Mouse (Mus musculus): Measurements from ENCODE around the gene Neurl1b.

Neurl1b gene

DNA sequence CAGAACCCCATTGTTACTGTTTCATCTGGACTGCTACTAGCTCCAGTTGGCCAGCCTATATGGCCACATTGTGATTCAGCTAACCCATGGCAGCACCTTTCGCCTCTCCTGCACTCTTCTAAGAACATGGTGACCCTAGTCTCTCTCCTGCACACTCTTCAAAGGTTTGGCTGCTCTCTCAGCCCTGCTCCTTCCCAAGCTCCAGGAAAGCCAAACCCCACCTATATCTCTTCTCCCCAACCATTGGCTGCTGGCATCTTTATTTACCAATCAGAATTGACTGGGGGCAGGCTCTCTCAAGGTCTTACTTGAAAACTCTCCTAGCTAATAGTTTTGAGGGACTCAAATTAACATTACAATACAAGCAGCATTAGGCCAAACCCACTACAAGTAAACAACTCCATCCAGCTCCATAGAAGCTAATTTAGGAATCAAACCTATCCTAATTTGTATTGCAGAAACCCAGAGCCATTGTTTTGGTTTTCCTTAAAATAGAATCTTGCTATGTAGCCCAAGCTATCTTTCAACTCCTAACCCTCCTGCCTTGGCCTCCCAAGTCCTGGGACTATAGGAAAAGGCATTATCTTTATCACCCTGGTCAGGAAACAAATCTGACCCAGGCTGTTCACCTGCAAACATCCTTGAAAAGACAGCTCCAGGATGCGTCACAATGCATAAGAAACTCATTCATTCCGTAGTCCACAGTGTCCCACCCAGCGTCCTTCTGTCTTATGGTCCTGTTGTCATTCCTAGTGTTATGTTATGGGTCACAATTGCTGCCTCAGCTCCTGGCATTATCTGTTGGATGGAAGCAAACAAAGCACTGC lies 80.2 kb downstream of the Neurl1b start:
- ChIA-PET POLR2A (interaction anchor here (0.6 to 23.2 kb wide), 23 partner anchors 9 to 735 kb away, joined by 3 to 407 read pairs (median 4); partner anchors contain the start of gene Crebrf (in 1 of the 4)), CTCF (interaction anchor here in 3 of 4 experiments (0.6 to 2.5 kb wide), 7 partner anchors 14 to 1653 kb away, joined by 3 to 10 read pairs (median 3); partner anchors contain the start of genes Atp6v0e (in 1 of the 3) and Spsb3 (in 1 of the 3))
